Mouse (Mus musculus) hindbrain, embryonic 14.5 days (tissue): ENCODE data around the gene Gfra1. TPM values are rescaled to one million over a fixed set of nuclear protein-coding genes. Genes with fewer than 3 reads are reported as not detected.

Experiments
- ATAC-seq: fragments of 200-750 bp; cut with Nextera tagmentation; 2 replicates; pipeline ENCODE4 v1.8.0; 2017; ENCODE audit warnings: moderate number of reproducible peaks, mild to moderate bottlenecking, moderate TSS enrichment, moderate library complexity; ENCODE audit not compliant: low FRiP score
- DNase-seq: peaks from one replicate; pipeline ENCODE4 v3.0.0-alpha.2; 2015; ENCODE audit warnings: low spot score
- H3K27ac ChIP-seq: fragments of 300-500 bp; sonication (generic); 2 replicates; pipeline ENCODE4 v1.5.1; 2014; ENCODE audit warnings: mild to moderate bottlenecking, moderate library complexity
- H3K27me3 ChIP-seq: fragments of 300-500 bp; sonication (generic); 2 replicates; pipeline ENCODE4 v1.6.1; 2014; ENCODE audit warnings: mild to moderate bottlenecking, low read length, mixed read lengths; ENCODE audit not compliant: control insufficient read depth, insufficient read depth
- H3K36me3 ChIP-seq: fragments of 300-500 bp; sonication (generic); replicated peaks from 2 replicates; pipeline ENCODE4 v1.6.1; 2014; ENCODE audit not compliant: control insufficient read depth, insufficient read depth
- H3K4me1 ChIP-seq: fragments of 300-500 bp; sonication (generic); replicated peaks from 2 replicates; pipeline ENCODE4 v1.6.1; 2014; ENCODE audit warnings: antibody characterized with exemption, low read length, mixed read lengths; ENCODE audit not compliant: control insufficient read depth, insufficient read depth
- H3K4me2 ChIP-seq: fragments of 300-500 bp; sonication (generic); replicated peaks from 2 replicates; pipeline ENCODE4 v1.6.1; 2014; ENCODE audit warnings: mild to moderate bottlenecking, moderate library complexity
- H3K4me3 ChIP-seq: fragments of 300-500 bp; sonication (generic); replicated peaks from 2 replicates; pipeline ENCODE4 v1.5.1; 2014; ENCODE audit warnings: mild to moderate bottlenecking, low read length
- H3K9ac ChIP-seq: fragments of 300-500 bp; sonication (generic); 2 replicates; pipeline ENCODE4 v1.6.1; 2014
- H3K9me3 ChIP-seq: fragments of 300-500 bp; sonication (generic); 2 replicates; pipeline ENCODE4 v1.6.1; 2016; ENCODE audit warnings: low read length; ENCODE audit not compliant: control insufficient read depth
- WGBS: fragments of 180-500 bp; shearing (Covaris S2); extraction: QIAGEN DNeasy Blood & Tissue Kit; methylation state at CpG from one replicate; pipeline ENCODE4 v1.1.7; 2014; 5-methylcytosine and 5-hydroxymethylcytosine counted together
- polyA plus RNA-seq: library from polyadenylated mRNA; unstranded; fragments of >200 nt; fragmentation: Nextera tagmentation; extraction: Ambion mirVana; gene quantifications from 2 replicates; pipeline ENCODE4 v1.2.1, GENCODE M21; 2014

Gfra1 gene
- polyA plus RNA-seq, 1 experiment from 2014 or later: 46.0 TPM

- DNase-seq: no peak
- no peak overlapping the region for H3K4me3 ChIP-seq
- peaks cover 5% of the 10 kb centered on the region for H3K4me1 ChIP-seq
- WGBS: 42% methylated on average over 9 of the region's 9 CpGs
- no peaks in the 10 kb centered on the region for H3K9me3 ChIP-seq
- no peak overlapping the region for H3K27ac ChIP-seq
- H3K27me3 ChIP-seq: no peaks in the 10 kb centered on the region
- H3K4me2 ChIP-seq: no peak overlapping the region
- no peak for ATAC-seq
- no peak overlapping the region for H3K9ac ChIP-seq
- no peaks in the 10 kb centered on the region for H3K36me3 ChIP-seq
Measured at GRCm38 (mm10) chr19:58364688-58365087, 91.0 kb downstream of the Gfra1 start.

GRCm38 (mm10) chr19:58360982-58361381 lies 94.7 kb downstream of the Gfra1 start:
- Histone ChIP-seq H3K27me3 (no peaks in the 10 kb centered on the region), H3K9ac (no peak overlapping the region), H3K4me1 (no peaks in the 10 kb centered on the region; the same call in 1 of the 2 replicates), H3K36me3 (no peaks in the 10 kb centered on the region), H3K27ac (no peak overlapping the region), H3K4me2 (no peak overlapping the region), H3K9me3 (no peaks in the 10 kb centered on the region), H3K4me3 (no peak overlapping the region)
- no peak for DNase-seq
- WGBS: 60% methylated on average over 1 of the region's 1 CpGs
- ATAC-seq: no peak

- DNase-seq: no peak
- no peaks in the 10 kb centered on the region for H3K36me3 ChIP-seq
- 86% methylated on average over 13 of the region's 13 CpGs for WGBS
Measured at GRCm38 (mm10) chr19:58358063-58358462, 97.6 kb downstream of the Gfra1 start.

DNA sequence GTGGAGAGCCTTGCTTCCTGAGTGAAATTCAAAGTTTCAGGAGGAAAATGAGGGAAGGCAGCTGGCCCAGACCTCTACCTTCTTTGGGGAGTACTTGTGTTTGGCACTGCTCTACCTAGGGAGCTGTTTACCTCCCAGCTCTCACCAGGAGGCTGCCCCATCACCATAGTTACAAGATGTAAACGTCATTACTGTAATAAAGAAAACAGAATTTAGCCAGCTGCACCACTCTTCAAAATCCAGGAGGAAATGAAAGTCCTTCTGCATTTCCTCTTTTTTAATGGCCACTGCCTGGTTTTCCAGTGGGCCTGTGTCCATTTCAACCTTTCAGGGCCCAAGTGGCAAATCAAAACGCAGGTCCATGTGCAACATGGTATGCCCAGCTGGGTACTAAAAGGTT lies 101.8 kb downstream of the Gfra1 start:
- H3K4me2 ChIP-seq: no peak overlapping the region
- 43% methylated on average over 2 of the region's 2 CpGs for WGBS

More at GRCm38 (mm10) chr19:58358063-58358462, 97.6 kb downstream of the Gfra1 start:
- H3K4me3 ChIP-seq: no peak overlapping the region
- H3K4me1 ChIP-seq: peaks cover 12% of the 10 kb centered on the region
- no peak overlapping the region for H3K4me2 ChIP-seq
- no peaks in the 10 kb centered on the region for H3K27me3 ChIP-seq
- no peak overlapping the region for H3K27ac ChIP-seq
- ATAC-seq: no peak
- no peaks in the 10 kb centered on the region for H3K9me3 ChIP-seq
- H3K9ac ChIP-seq: no peak overlapping the region

DNA sequence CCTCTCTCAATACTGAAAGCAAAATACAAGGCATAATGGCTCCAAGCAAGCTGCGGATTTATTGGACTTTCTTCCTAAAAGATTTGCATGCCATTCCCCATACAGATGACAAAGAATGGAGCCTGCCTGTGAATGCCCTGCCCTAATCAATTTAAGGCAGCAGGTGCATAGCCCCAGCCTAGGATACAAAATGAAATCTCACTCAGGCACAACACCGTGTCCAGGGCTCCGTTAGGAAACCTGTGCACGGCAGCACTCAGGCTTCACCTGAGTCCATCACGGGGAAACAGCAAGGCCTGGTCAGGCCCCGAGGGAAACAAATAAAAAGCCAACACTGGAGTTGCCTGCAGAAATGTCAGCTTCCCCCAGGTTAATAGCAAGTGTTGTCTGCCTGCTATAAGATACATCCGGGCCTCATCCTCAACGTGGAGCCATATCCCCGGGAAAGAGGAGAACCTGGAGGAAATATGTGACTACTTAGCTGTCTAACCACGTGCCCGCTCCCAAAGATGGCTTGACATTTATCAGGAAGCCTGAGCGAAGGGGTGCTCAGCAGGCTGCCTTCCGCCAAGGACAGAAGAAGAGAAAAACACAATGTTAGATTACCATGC lies 102.3 kb downstream of the Gfra1 start:
- Histone ChIP-seq H3K4me2 (no peak overlapping the region), H3K36me3 (no peaks in the 10 kb centered on the region), H3K4me1 (peaks cover 44% of the 10 kb centered on the region), H3K9me3 (no peaks in the 10 kb centered on the region), H3K4me3 (no peak overlapping the region), H3K27me3 (no peaks in the 10 kb centered on the region), H3K9ac (no peak overlapping the region), H3K27ac (peak overlapping the region; percentile 45)
- ATAC-seq (no peak; the same call in 1 of the 2 replicates), DNase-seq (no peak)
- whole genome bisulfite sequencing: 32% methylated on average over 13 of the region's 13 CpGs

More for the DNA sequence above, 101.8 kb downstream of the Gfra1 start:
- Histone ChIP-seq H3K36me3 (no peaks in the 10 kb centered on the region), H3K27me3 (no peaks in the 10 kb centered on the region), H3K4me3 (no peak overlapping the region), H3K9me3 (no peaks in the 10 kb centered on the region), H3K4me1 (peaks cover 44% of the 10 kb centered on the region), H3K9ac (no peak overlapping the region), H3K27ac (peak overlapping the region; percentile 45)
- ATAC-seq: no peak
- no peak for DNase-seq

DNA sequence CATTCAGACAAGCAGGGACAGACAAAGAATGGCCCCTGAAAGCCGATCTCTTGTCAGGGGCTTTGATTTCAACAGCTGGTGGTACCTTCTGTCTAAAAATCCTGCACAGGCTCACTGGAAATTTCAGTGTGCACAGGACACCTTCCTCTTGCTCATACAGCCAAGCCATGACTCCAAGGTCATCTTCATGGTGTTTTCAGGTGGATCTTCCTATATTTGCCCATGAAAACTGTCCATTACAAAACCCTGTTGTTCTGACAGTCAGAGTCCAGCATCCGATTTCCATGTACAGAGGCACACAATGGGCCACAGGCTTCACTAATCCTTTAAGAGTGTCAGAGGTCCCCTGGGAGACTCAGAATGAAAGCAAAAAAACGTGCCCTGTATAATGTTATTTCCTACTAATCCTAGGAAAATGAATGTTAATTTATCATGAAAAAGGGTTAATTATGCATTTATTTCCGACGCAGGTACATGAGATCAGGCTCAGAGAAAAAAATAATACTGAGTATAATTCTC lies 105.8 kb downstream of the Gfra1 start:
- Histone ChIP-seq H3K4me3 (no peak overlapping the region), H3K36me3 (no peaks in the 10 kb centered on the region), H3K27ac (peak overlapping the region; percentile 8; the same call in 1 of the 2 replicates), H3K27me3 (no peaks in the 10 kb centered on the region), H3K4me1 (peaks cover 51% of the 10 kb centered on the region), H3K9ac (no peak overlapping the region), H3K4me2 (no peak overlapping the region), H3K9me3 (no peaks in the 10 kb centered on the region)
- DNase-seq: no peak
- ATAC-seq: no peak
- 18% methylated on average over 5 of the region's 5 CpGs for WGBS

GRCm38 (mm10) chr19:58345137-58345536 lies 110.6 kb downstream of the Gfra1 start:
- Histone ChIP-seq H3K36me3 (no peaks in the 10 kb centered on the region), H3K27me3 (no peaks in the 10 kb centered on the region), H3K9ac (no peak overlapping the region), H3K27ac (0 out of 2 replicates have a peak overlapping the region, but pooled peaks have one; percentile 44), H3K4me1 (peaks cover 18% of the 10 kb centered on the region), H3K4me2 (no peak overlapping the region), H3K4me3 (no peak overlapping the region), H3K9me3 (no peaks in the 10 kb centered on the region)
- ATAC-seq: no peak
- no peak for DNase-seq
- 32% methylated on average over 7 of the region's 7 CpGs for WGBS

DNA sequence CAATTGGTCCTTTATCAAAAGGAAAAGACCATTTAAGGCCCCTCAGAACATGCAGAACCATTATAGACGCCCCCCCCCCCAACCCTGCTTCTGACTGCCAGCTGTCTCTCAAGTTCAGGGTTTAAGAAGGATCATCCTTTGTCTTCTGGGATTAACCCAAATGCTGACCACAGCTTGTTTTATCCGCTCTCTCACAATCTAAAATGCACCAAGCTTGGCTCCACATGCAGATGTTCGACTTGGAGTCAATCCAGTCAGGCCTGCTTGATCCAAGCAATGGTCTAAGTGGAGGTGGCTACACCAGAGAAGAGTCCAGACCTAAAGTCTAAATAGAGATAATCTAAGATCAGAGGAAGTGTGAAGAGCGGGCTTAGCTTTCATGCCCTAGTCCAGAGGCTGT lies 114.4 kb downstream of the Gfra1 start:
- 80% methylated on average over 4 of the region's 4 CpGs for WGBS
- no peak overlapping the region for H3K4me2 ChIP-seq
- no peak overlapping the region for H3K4me3 ChIP-seq
- no peaks in the 10 kb centered on the region for H3K27me3 ChIP-seq
- no peaks in the 10 kb centered on the region for H3K9me3 ChIP-seq
- H3K4me1 ChIP-seq: peaks cover 11% of the 10 kb centered on the region; the same call in 1 of the 2 replicates
- DNase-seq (no peak), ATAC-seq (no peak)
- no peak overlapping the region for H3K27ac ChIP-seq
- no peak overlapping the region for H3K9ac ChIP-seq
- H3K36me3 ChIP-seq: no peaks in the 10 kb centered on the region

- no peak for ATAC-seq
- Histone ChIP-seq H3K27me3 (no peaks in the 10 kb centered on the region), H3K27ac (peak overlapping the region; percentile 14; the same call in 1 of the 2 replicates), H3K4me1 (peaks cover 7% of the 10 kb centered on the region; the same call in 1 of the 2 replicates), H3K4me3 (no peak overlapping the region), H3K4me2 (no peak overlapping the region), H3K36me3 (no peaks in the 10 kb centered on the region), H3K9ac (no peak overlapping the region), H3K9me3 (no peaks in the 10 kb centered on the region)
- no peak for DNase-seq
- WGBS: 66% methylated on average over 8 of the region's 8 CpGs
Measured at GRCm38 (mm10) chr19:58340221-58340620, 115.5 kb downstream of the Gfra1 start.
